Mouse (Mus musculus) layer of hippocampus, adult 11-12 months (tissue): ENCODE measurements at regions not wholly inside any gene's neighbourhood (a gene's known extent, or its start where the extent isn't known, plus 50 kb on each side); places are given as distances from the start of the nearest gene placed in this dataset.

Source experiments
- DNase-seq: peaks from one replicate; pipeline ENCODE4 v3.0.0; 2022; ENCODE audit warnings: low spot score

DNA sequence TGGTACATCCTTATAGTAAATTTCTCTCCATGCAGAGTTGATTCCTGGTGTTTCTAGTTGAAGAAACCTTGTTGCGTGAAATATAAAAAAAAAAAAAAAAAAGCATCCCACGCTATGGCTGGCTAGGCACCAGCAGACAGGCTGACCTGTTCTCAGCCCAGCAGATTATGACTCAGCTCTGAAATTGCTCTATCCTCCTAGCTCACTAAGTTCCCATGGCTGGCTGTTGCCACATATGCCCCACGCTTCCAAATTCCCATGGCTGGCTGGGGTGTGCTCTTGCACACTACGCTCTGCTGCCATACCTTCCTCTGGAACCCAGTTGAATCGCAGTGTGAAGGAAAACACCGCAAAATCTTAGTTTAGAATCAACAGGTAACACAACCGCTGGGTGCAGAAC lies 270.1 kb downstream of the Mid1ip1 start:
- DNase-seq, result no peak

DNA sequence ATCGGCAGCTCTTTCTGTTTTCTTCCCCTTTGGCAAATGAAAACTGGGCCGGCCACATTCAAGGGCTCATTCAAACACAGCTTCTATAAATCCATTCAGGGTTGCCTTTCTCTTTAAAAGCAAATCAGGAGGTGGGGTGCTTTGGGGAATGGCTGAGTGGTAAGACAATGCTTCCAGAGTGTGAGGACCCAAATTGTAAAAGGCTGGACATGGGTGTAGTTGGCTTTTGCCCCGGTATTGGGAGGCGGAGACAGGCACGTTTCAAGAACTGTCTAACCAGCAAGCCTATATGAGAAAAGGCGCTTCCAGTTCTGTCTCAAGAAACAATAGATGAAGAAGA lies 277.0 kb downstream of the Mid1ip1 start:
- peak; percentile 3 for DNase-seq

DNA sequence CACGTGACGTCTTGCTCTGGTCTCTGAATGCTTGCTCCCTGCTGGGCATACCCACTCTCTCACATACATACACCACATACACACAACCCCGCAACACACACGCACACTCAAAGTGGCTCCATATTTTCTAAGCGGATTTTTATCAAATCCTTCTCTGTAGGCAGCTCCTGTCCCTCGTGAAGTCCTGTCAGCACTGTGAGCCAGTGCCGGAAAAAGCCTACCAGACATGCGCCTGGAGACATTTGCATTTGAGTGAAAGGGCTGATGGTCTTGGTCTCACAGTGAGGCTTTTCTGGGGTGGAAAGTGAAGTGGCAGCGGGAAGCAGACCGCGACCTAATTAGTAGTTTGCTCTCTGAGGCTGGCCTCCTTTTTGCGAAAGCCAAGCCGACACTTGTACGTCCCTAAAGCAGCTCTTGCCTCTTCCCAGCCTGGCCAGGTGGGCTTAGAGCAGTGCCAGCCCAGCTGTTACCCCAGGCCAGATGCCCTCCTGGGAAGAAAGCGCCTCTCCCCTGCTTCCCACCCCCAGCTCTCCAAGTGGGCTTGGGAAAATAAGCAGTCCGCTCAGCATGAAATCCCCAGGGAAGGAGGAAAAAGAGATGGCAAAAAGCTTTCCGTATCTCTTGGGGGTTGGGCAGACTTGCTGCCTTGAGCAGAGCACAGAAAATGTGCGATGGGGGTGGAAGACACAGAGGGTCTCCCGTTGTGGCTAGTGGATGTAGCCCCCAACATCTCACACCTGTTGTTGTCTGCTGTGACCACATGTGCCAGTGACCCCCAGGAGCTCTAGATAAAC lies 277.6 kb downstream of the Mid1ip1 start:
- DNase-seq, result peak; percentile 35

DNA sequence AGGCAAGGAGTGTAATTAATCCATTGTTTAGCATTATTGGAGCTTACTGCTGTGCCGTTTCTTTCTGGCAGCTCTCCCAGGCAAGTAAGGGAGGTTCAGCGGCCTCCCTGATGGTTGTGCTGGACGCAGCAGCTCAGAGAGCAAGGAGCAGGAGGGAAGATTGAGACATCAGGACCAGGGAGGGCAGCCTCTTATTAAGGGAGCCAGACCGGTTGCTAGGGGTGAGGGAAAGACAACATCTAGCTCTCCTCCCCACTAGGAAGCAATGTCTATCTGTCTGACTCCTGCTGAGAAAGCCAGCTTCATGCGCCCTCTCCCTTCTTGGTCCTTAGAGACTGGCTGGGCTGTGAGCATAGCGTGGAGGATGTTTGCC lies 278.2 kb downstream of the Mid1ip1 start:
- no peak for DNase-seq

DNA sequence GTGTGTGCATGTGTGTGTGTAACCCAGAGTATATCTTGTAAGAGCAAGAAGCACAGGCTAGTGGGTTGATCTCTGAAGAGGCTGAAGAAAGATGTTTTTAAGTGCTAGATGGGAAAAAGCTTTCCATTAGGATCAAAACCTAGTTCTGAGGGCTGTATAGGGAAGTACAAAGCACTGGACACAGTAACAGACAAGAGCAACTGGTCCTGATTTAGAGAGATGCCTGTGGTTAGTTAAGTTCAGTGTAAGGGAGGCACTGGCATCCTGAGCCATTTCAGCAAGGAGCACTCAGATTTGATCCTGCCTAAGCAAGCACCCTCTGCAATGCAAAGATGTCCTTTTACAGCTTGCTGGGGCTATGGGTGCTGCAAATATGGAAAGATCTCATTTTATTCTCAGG lies 280.1 kb downstream of the Mid1ip1 start:
- DNase-seq, result no peak

DNA sequence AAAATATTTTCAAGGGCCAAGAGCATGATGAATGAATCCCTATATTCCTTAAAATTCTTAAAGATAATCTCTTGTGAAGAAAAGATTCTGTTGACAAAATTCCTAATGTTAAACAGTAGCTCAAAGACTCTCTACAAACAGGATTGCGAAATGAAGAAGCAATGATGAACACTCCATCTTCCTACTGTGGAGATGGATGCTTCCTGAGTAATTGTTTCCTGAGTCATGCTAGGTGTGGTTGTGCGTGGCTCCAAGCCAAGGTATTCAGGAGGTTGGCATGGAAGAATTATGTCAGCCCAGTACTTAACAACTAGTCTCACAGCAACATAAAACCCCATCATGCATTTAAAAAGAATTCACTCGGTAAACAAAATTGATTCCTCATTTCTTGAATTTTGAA lies 286.4 kb downstream of the Mid1ip1 start:
- DNase-seq, result no peak

DNA sequence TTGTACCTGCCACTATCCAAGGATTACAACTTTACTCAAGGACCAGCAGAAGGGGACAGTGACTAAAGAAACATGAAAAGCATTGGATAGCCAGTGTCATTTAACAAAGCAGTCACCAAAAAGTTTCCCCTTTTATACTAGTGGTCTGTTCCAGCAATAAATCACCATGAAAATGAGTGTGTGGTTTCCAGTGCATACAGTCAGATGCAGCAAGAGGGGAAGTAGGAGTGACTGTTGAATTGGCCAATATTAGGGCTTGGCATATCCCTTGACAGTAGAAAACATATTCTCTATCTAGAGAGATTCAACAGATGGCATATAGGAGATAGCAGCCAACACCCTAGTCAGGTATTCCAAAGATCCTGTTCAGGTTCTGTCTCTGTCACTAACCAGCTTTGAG lies 259.8 kb upstream of the H2al1a start:
- DNase-seq, result no peak

DNA sequence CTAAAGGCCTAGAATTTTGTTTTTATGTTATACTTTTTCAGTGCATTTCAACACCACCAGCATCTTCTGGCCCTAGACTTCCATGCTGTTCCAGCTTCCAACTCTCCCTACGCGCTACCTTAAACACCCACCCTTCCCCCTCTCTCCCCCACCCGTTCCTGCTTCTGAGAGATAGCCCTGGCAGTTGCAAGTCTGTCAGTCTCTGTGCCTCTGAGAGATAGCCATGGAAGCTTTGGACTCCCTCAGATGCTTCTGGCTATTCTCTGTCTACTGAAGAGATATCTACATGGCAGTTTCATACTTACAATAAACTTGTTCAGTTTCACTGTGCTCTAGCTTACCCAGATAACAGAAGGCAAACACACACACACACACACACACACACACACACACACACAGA lies 252.3 kb upstream of the H2al1a start:
- DNase-seq, result no peak

DNA sequence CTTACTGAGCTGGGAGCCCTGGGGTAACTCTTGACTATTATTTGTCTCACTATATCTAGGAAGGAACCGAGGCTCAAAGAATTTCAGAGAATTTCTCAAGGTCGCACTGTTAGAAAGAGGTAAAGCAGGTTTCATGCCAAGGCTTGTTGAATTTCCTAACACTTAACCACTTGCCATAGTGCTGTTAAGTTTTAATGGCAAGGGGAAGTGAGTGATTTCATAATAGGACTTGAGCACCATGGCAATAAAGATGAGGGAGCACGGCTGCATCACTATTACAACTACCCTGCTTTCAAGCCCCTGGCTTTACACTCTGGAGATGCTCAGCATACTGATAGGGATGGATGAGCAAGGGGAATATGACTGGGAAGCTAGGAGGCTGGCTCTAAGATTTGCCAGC lies 216.9 kb upstream of the H2al1a start:
- DNase-seq, result no peak

DNA sequence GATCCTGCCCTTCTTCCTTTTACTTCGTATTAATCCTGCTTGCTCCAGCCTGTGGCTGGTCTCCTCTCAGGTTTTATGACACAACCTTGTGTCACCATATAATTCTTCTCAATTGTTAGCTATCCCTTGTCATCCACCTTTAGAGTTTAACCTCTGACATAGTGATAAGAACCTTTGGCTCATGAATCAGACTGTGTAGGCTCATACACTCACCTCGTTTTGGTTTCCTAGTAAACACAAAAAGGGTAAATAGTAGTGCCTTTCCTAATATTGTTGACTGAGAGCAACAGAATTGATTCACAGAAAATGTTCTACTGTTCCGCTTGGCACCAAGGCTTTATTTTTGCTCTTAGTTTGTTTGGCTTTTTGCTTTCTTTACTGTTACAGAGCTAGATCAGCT lies 216.2 kb upstream of the H2al1a start:
- no peak for DNase-seq

DNA sequence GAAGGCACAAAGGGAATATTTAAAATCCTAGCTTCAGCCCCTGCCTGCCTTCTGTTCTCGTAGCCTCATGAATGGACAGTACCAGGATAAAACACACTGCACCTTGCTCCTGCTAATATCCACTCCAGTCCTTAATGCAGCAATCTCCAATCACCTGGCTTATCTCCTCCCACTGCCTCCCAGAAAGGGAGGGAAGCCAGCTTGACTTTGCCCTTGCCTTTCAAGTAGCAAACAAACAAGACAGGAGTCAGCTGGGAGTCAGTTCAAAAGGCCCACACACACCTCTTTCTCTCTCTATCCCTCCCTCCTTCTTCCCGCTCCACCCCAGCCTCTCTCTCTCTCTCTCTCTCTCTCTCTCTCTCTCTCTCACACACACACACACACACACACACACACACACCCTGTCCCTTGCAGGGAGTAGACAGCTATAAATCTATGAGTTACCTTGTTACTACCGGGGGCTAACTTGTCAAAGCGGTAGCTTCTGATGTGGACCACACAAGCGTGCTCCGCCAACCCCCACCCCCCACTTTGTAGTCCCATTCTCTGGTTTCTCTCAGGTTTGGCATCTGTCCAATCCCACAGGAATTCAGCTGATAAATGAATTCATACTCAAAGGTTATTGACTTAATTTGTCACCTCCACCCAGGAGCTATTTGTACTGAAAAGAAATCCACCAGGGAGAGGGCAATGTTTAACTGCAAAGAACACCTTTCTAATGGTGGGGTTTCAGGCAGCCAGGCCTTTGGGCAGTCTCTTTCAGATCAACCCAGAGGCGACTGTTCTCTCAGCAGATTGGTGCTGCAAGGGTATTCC lies 212.6 kb upstream of the H2al1a start:
- DNase-seq, result no peak

DNA sequence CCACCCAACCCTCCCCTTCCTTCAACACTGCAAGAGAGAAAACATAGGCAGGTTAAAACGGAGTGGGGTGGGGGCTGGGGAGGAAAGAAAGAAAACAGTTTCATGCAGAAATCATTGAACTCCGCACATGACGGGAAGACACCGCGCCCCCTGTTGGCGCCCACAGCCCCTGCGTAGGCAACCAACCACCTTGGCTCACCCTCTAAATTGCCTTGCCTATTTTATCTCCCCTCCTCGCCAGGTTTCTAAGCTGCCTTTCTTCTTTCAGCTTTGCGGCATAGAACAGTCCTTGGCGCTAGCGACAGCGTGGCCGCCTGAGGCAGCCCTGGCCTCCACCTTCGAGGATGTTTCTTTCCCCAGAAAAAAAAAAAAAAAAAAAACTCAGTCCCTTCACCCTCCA lies 211.1 kb upstream of the H2al1a start:
- DNase-seq, result peak; percentile 17

DNA sequence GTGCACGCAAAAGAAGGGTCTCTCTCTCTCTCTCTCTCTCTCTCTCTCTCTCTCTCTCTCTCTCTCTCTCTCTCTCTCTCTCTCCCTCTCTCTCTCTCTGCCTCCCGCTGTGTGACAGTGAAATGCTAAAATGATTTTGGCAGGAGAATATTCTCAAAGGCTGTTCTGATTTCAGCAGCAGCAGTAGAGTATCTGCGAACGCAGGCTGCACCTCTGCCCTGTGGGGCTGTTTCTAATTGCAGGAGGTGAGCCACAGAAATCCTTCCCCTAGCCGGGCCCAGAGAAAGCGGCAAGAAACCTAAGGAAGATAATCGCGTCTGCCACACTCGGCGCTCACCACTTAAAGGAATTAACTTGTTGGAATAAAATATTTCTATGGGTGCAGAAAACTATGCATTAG lies 210.6 kb upstream of the H2al1a start:
- no peak for DNase-seq

DNA sequence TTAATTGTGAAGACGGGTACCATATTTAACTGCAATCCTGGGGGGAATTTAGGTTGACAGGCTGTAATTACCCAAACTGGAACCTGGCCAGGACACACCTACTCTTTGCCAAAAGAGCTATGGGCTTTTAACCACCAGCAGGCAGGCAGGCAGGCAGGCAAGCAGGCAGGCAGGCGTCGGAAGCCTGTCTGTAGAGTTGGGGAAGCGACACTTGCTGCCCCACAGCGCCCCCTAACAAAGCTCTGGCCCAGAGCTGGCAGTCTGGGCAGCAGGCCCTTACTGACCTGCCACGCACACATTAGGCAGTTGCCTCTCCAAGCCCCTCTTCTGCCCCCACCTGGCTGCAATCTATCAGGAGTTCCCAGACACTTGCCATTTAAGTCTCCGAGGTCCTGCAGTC lies 208.6 kb upstream of the H2al1a start:
- DNase-seq, result peak; percentile 22

DNA sequence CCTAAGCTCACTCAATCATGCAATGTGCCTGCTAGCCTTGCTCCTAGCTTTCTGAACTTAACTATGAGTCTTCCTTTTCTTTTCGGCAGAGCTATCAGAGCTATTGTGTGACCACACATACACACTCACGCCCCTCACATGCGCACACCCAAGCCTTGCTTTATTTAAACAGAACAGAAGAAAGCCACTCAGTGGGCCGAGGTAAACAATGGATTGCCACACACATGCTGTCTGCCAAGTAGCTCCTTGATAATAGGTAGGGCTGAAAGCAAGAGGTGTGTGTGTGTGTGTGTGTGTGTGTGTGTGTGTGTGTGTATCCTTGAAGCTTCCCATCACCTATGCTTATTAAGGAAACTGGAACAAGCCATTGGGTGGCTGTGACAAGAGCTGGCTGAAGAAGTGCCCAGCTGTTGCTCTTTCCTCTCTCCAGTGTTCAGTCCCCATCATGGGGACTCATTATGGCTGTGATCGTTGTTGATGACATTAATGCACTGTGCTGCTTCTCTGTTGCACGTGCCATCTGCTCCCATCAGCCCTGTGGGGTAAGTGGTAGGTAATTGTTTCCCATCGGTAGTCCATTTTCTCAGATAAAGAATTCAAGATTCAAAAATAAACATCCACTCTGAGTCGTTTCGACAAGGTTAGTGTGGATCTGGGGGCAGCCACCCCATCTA lies 201.3 kb upstream of the H2al1a start:
- DNase-seq, result no peak

DNA sequence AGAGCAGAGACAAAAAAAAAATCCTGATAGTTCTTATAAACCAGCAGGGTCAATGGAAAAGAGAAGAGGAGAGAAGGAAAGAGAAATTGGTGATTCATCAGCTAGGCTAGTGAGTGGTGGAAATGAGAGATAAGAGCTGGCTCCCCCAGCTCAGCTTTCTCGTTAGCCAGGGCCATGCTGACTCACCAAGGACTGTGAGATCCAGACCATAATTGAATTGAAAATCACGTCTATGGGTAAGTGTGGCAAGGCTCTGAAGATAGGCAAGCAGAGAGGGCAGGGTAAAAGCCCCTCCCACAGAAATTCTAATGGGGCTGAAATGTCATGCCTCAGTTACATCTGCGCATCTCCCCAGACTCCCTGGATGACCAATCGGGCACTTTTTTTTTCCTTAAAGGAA lies 200.7 kb upstream of the H2al1a start:
- no peak for DNase-seq

DNA sequence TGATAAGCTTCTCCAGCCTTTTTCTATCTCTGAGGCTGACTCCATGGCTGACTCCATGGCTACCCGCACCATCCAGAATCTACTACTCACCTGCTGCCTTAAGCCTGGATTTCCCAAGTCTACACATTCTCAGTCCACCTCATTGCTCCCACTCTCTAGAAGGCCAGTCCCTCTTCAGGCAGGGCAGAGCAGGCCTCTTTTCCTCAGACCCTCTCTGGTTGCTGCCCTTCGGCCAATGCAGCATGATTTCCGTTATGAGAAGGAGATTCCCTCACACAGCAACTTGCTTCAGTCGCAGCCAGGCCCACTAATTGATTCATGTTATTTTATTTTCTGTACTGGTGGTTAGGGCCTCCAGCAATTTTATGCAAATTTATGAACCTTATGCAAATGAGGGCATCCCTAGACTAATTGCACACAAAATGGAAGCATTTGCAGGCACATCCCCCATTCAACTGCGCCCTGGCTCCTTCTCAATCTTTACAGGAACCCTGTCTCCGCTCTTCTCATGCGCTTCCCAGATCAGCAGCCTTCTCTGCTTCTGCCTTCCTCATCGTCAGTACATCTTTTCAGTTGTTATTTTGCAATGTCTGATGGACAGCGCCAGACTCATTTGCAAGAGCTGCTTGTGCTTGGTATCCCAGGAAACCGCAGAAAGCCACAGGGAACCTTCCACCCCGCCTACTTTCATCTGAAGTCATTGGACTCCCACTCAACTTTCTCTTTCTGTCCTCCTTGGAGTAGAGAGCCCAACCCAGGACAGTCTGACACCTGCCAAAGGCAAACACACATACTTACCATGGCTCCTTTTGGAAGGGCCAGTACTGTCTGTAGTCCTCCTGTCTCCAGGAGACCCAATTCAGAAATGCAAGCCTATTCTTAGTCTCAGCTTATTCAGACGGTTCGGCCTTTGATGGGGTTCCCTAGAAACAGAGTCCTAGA lies 199.6 kb upstream of the H2al1a start:
- DNase-seq, result peak; percentile 12

DNA sequence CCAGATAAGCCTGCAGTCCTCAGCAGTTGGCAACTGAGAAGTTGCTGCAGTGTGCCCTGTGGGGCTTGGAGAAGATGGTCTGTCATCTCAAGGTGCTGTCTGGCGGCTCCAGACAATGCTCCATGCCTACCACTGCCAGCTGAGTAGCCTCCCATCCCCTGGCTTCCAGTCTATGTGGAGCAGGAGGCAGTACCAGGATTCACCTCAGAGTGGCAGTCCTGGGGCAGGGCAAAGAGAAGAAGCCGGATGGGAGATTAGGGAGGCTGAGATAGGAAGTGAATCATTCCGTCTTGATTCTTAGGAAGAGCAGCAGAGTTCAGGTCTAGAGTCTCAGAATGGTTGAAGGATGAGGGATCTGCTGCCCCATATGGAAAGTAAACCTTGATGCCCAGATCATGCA lies 198.1 kb upstream of the H2al1a start:
- DNase-seq, result peak; percentile 21

DNA sequence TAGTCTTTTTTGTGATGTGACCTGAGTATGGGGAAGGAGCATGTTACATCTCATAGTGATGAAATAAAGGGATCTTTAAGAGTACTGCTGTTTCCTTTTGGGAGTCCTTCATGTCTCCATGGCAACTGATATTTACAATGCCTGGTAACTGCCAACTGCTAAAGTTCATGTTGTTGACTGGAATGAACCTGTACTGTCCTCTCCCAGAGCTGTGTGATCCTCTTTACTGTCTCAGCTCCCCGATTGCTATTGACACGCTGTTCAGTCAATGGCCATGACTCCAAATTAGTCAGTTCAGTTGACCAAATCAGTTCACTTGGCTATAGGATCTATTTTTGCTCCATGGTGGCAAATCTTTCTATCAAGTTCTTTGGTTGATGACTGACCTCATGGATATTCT lies 167.8 kb upstream of the H2al1a start:
- no peak for DNase-seq

DNA sequence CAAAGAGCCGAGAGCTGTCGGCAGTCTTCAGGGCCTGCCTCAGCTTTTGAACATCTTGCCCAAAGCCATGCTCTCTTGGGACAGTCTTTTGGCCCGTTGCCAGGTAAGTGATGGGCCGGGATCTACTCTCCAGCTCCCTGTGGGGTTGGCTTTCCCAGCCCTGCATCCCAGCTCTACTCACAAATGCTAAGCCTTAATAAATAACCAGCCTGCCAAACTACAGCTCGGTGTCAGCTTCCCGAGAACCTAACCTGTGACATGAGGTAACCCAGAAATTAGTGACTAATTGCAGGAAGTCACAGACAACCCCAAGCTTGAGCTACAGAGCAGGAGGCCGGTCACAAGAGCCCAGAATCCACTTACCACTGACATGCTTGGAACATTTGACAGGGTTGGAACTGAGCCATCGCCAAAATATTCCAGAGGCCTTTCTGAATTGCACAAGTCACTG lies 159.1 kb upstream of the H2al1a start:
- DNase-seq, result no peak

DNA sequence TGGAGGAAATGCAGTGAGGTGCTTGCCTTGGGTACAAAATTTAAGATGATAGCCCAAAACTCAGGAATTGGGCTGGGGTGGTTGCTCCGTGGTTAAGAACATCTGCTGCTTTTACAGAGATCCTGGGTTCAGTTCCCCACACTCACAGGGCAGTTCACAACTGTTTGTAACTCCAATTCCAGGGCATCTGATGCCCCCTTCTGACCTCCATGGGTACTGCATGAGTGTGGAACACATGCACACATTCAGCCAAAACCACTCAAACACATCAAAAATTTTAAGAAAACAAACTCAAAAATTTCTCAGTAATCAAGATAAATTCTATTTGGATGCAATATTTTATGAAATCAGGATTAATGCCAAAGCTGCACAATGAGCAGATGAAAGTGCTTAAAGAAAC lies 157.8 kb upstream of the H2al1a start:
- no peak for DNase-seq

DNA sequence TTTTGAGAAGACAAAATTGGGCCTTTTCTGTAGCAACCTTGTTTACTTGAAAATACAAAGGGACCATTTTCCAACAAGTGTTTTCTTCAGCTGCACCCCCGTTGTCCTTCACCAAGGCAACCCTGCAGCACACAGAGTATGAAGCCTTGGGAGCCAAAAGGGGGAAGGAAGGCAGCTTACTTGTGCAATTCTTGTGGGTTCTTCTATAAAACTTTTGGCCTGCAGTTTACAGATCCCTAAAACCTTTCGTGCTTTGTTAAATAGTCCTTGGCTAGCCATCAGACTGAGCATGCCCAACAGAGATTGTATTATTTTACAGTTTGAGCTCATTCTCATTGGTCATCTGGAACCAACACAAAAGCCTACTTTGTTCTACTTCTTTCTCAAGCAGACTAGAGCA lies 140.6 kb upstream of the H2al1a start:
- DNase-seq, result peak; percentile 7
